9 mouse cellular contexts compared by ENCODE assay signal in genomic region chr11:68199801-68200423, GRCm38 (mm10).
DNase-seq lines count a peak whose midpoint lies in the region; ATAC-seq and TF ChIP-seq lines count a peak whose summit lies in the region.
"Had no signal": no experiment of that assay in that cellular context is flagged by ENCODE, and none has a peak within 500 bp of the region (broad histone marks: within the 10 kb centered on the region; RNA-seq: fewer than 3 reads in every experiment).

No protein-coding gene starts in this region.

- peak; percentile 50 for ATAC-seq in CD4-positive, CD25-positive, alpha-beta regulatory T cell, adult 4 months
- no peak for ATAC-seq in erythroblast, adult 5-6 weeks (replicated peaks; ENCODE audit: low FRiP score, poor library complexity, severe bottlenecking)

- TF ChIP-seq CTCF in brain, embryonic 14.5 days (IDR thresholded peaks at IDR 0.05; ENCODE audit: borderline replicate concordance, extremely low read depth, insufficient read depth, insufficient read length), result no peak
- no peak for TF ChIP-seq CTCF in small intestine, adult 2 months (IDR thresholded peaks at IDR 0.05; ENCODE audit: extremely low read depth, insufficient read length, insufficient replicate concordance, low read depth, low read length)

- peaks cover 10% of the 10 kb centered on the region for H3K4me1 ChIP-seq in small intestine, adult 2 months (ENCODE audit: control insufficient read depth, insufficient read depth, insufficient read length, low read length)

- no peak for TF ChIP-seq POLR2A in brain, embryonic 14.5 days (IDR thresholded peaks at IDR 0.05; ENCODE audit: borderline replicate concordance, extremely low read depth, insufficient read depth, insufficient read length, poor library complexity, severe bottlenecking)
- no peak for TF ChIP-seq POLR2A in small intestine, adult 2 months (IDR thresholded peaks at IDR 0.05; ENCODE audit: low read depth, low read length)

- intact Hi-C loops in left cerebral cortex, postnatal 14 days (cut with DNase I), result loop anchor here (10.0 kb wide), 1 partner anchor 195 kb away; no protein-coding TSS in a partner anchor

- 10% methylated on average over 10 of the region's 10 CpGs for WGBS in small intestine, adult 2 months

- DNase-seq in brain, embryonic 14.5 days (ENCODE audit: low read depth), result peak; percentile 41
- DNase-seq in kidney, postnatal 14 days, result peak; percentile 58
- no peak for DNase-seq in left cerebral cortex, postnatal 14 days (ENCODE audit: low spot score in 2 of 2)
- no peak for DNase-seq in adrenal gland, adult 2 months
- DNase-seq: liver, embryonic 13.5 days had no signal

- H3K4me3 ChIP-seq in small intestine, adult 2 months (ENCODE audit: low read depth, low read length), result no peak overlapping the region
- H3K4me3 ChIP-seq: erythroblast, embryonic 14.5 days; liver, embryonic 13.5 days had no signal

- H3K27me3 ChIP-seq in small intestine, adult 2 months (ENCODE audit: control insufficient read depth, insufficient read depth, low read length), result no peaks in the 10 kb centered on the region
- H3K27me3 ChIP-seq: liver, embryonic 13.5 days had no signal

- H3K27ac ChIP-seq in small intestine, adult 2 months (ENCODE audit: insufficient read depth, low read depth, low read length), result peak overlapping the region; percentile 70
- H3K27ac ChIP-seq: liver, embryonic 13.5 days had no signal

- no peaks in the 10 kb centered on the region for H3K36me3 ChIP-seq in small intestine, adult 2 months (ENCODE audit: control insufficient read depth, insufficient read depth, low read length)
- H3K36me3 ChIP-seq: liver, embryonic 13.5 days had no signal

Comparison
In these comparisons a context has a peak if more than half of its experiments do, and no peak if none do; other contexts are left out.
1. DNase-seq: peak in brain, embryonic 14.5 days (single experiment) and kidney, postnatal 14 days (single experiment); none in left cerebral cortex, postnatal 14 days (0 of 2) and adrenal gland, adult 2 months (single experiment).